Mouse (Mus musculus) forebrain, embryonic 15.5 days (tissue): ENCODE results near the gene Klc1. TPM values are rescaled to one million over a fixed set of nuclear protein-coding genes. Genes with fewer than 3 reads are reported as not detected.
"Not testable (repeated sequence)": the region's sequence is repeated elsewhere in the genome, so short reads cannot be mapped to it uniquely, and the experiment has no call there.

Experiments used
- ATAC-seq: fragments of 200-750 bp; cut with Nextera tagmentation; replicated peaks from 2 replicates; pipeline ENCODE4 v1.8.0; 2017; ENCODE audit warnings: mild to moderate bottlenecking, moderate TSS enrichment, moderate library complexity
- H3K27ac ChIP-seq: fragments of 300-500 bp; sonication (generic); replicated peaks from 2 replicates; pipeline ENCODE4 v1.5.1; 2015; ENCODE audit warnings: mild to moderate bottlenecking, inconsistent platforms
- H3K27me3 ChIP-seq: fragments of 300-500 bp; sonication (generic); 2 replicates; pipeline ENCODE4 v1.6.1; 2015; ENCODE audit warnings: inconsistent platforms
- H3K36me3 ChIP-seq: fragments of 300-500 bp; sonication (generic); 2 replicates; pipeline ENCODE4 v1.6.1; 2015; ENCODE audit warnings: mild to moderate bottlenecking, inconsistent platforms
- H3K4me1 ChIP-seq: fragments of 300-500 bp; sonication (generic); 2 replicates; pipeline ENCODE4 v1.6.1; 2015; ENCODE audit warnings: inconsistent platforms
- H3K4me2 ChIP-seq: fragments of 300-500 bp; sonication (generic); replicated peaks from 2 replicates; pipeline ENCODE4 v1.6.1; 2015; ENCODE audit warnings: mild to moderate bottlenecking, inconsistent platforms
- H3K4me3 ChIP-seq: fragments of 300-500 bp; sonication (generic); 2 replicates; pipeline ENCODE4 v1.5.1; 2015; ENCODE audit warnings: mild to moderate bottlenecking, inconsistent platforms
- H3K9ac ChIP-seq: fragments of 300-500 bp; sonication (generic); replicated peaks from 2 replicates; pipeline ENCODE4 v1.6.1; 2015; ENCODE audit warnings: mild to moderate bottlenecking, inconsistent platforms
- H3K9me3 ChIP-seq: fragments of 300-500 bp; sonication (generic); 2 replicates; pipeline ENCODE4 v1.6.1; 2016; ENCODE audit warnings: inconsistent platforms
- WGBS: fragments of 180-500 bp; shearing (Covaris S2); methylation state at CpG from one replicate; pipeline ENCODE4 v1.1.7; 2015; ENCODE audit warnings: mixed read lengths; 5-methylcytosine and 5-hydroxymethylcytosine counted together
- polyA plus RNA-seq: library from polyadenylated mRNA; unstranded; fragments of >200 nt; fragmentation: Nextera tagmentation; extraction: Ambion mirVana; gene quantifications from 2 replicates; pipeline ENCODE4 v1.2.1, GENCODE M21; 2015

The Klc1 gene
- 430 and 440 TPM in 2 replicates for polyA plus RNA-seq

GRCm38 (mm10) chr12:111758381-111759175, at the start of gene Klc1:
Gene Klc1 (plus strand): TSS chr12:111758849.
- H3K4me2 ChIP-seq = peak within 1 kb of the TSS; percentile 96
- peak within 1 kb of the TSS; percentile 90 for H3K4me3 ChIP-seq
- no peaks in the 10 kb centered on the region for H3K9me3 ChIP-seq
- no peaks in the 10 kb centered on the region for H3K27me3 ChIP-seq
- peak within 1 kb of the TSS; percentile 95 for H3K27ac ChIP-seq
- peaks cover 37% of the 10 kb centered on the region for H3K4me1 ChIP-seq
- peak within 1 kb of the TSS; percentile 92 for H3K9ac ChIP-seq
- H3K36me3 ChIP-seq = no peaks in the 10 kb centered on the region
- WGBS = under 1% methylated on average over 77 of the region's 85 CpGs
- ATAC-seq = peak; percentile 79

GRCm38 (mm10) chr12:111710091-111710490, 48.6 kb upstream of the Klc1 start:
- ATAC-seq = no peak
- H3K27ac ChIP-seq = no peak overlapping the region
- H3K27me3 ChIP-seq = no peaks in the 10 kb centered on the region
- H3K4me3 ChIP-seq = no peak overlapping the region
- H3K36me3 ChIP-seq = peaks cover 32% of the 10 kb centered on the region
- H3K9me3 ChIP-seq = no peaks in the 10 kb centered on the region
- no peak overlapping the region for H3K4me2 ChIP-seq
- peaks cover 30% of the 10 kb centered on the region for H3K4me1 ChIP-seq
- no peak overlapping the region for H3K9ac ChIP-seq
- 88% methylated on average over 10 of the region's 10 CpGs for WGBS

GRCm38 (mm10) chr12:111712476-111712875, 46.2 kb upstream of the Klc1 start:
- peak; percentile 43 for ATAC-seq
- Histone ChIP-seq H3K4me2 (peak overlapping the region; percentile 65), H3K27ac (peak overlapping the region; percentile 87), H3K4me1 (peaks cover 30% of the 10 kb centered on the region), H3K27me3 (no peaks in the 10 kb centered on the region), H3K9me3 (no peaks in the 10 kb centered on the region), H3K9ac (peak overlapping the region; percentile 91), H3K4me3 (peak overlapping the region; percentile 71), H3K36me3 (peaks cover 29% of the 10 kb centered on the region)
- under 1% methylated on average over 26 of the region's 33 CpGs for WGBS

GRCm38 (mm10) chr12:111713004-111713651, 45.5 kb upstream of the Klc1 start, which contains the start of the genes Bag5 and Apopt1:
Gene Bag5 (minus strand): TSS chr12:111713257.
Gene Apopt1 (plus strand): TSS chr12:111713261.
- Histone ChIP-seq H3K4me2 (peak within 1 kb of the TSS; percentile 65), H3K27ac (peak within 1 kb of the TSS; percentile 87), H3K9me3 (no peaks in the 10 kb centered on the region), H3K4me1 (peaks cover 30% of the 10 kb centered on the region), H3K9ac (peak within 1 kb of the TSS; percentile 91), H3K27me3 (no peaks in the 10 kb centered on the region), H3K4me3 (peak within 1 kb of the TSS; percentile 71), H3K36me3 (peaks cover 29% of the 10 kb centered on the region)
- WGBS = under 1% methylated on average over 77 of the region's 86 CpGs
- ATAC-seq = peak; percentile 97

DNA sequence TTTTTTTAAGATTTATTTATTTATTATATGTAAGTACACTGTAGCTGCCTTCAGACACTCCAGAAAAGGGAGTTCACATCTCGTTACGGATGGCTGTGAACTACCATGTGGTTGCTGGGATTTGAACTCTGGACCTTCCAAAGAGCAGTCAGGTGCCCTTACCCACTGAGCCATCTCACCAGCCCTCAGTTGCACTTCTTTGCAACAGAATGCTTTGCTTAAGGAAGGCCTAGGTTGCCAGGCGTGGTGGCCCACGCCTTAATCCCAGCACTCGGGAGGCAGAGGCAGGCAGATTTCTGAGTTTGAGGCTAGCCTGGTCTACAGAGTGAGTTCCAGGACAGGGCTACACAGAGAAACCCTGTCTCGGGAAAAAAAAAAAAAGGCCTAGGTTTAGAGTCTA, 44.8 kb upstream of the Klc1 start:
- peaks cover 34% of the 10 kb centered on the region for H3K4me1 ChIP-seq
- not testable (repeated sequence) for H3K9me3 ChIP-seq, ATAC-seq, H3K27me3 ChIP-seq, H3K27ac ChIP-seq
- peaks cover 25% of the 10 kb centered on the region for H3K36me3 ChIP-seq
- H3K4me3 ChIP-seq = peak overlapping the region; percentile 71
- peak overlapping the region; percentile 65 for H3K4me2 ChIP-seq
- 81% methylated on average over 6 of the region's 6 CpGs for WGBS
- H3K9ac ChIP-seq = peak overlapping the region; percentile 91; the same call in 1 of the 2 replicates

- Histone ChIP-seq H3K4me3 (no peak overlapping the region), H3K9ac (no peak overlapping the region), H3K27ac (no peak overlapping the region), H3K27me3 (no peaks in the 10 kb centered on the region), H3K36me3 (no peaks in the 10 kb centered on the region), H3K4me1 (peaks cover 26% of the 10 kb centered on the region), H3K4me2 (no peak overlapping the region), H3K9me3 (no peaks in the 10 kb centered on the region)
- ATAC-seq = no peak
- 95% methylated on average over 7 of the region's 7 CpGs for WGBS
Observed at GRCm38 (mm10) chr12:111716505-111716904, 42.1 kb upstream of the Klc1 start.

DNA sequence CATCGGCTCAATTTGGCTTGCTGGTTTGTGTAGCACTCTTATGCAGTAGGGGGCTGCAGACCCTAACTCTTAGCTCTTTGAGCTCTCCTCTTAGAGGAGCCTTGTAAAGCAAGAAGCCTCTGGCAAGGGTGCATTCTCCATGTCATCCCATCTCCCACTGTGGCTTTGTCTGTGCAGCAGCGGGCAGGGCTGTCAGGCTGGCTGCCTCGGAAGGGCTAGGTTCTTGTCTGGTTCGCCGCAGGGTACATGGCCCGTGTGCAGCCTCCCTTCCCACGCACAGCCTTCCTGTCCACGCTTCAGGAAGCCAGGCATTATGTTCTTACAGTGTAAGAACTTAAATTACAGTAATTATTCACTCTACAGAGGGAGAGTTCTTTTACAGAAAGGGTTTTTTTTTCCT, 40.0 kb upstream of the Klc1 start:
- Histone ChIP-seq H3K27ac (peak overlapping the region; percentile 58), H3K9me3 (no peaks in the 10 kb centered on the region), H3K4me3 (no peak overlapping the region), H3K4me2 (no peak overlapping the region), H3K36me3 (peaks cover 3% of the 10 kb centered on the region; the same call in 1 of the 2 replicates), H3K4me1 (peaks cover 17% of the 10 kb centered on the region), H3K9ac (peak overlapping the region; percentile 4; the same call in 1 of the 2 replicates), H3K27me3 (no peaks in the 10 kb centered on the region)
- WGBS = 26% methylated on average over 8 of the region's 8 CpGs
- ATAC-seq = no peak

GRCm38 (mm10) chr12:111720222-111720621, 38.4 kb upstream of the Klc1 start:
- no peaks in the 10 kb centered on the region for H3K9me3 ChIP-seq
- whole genome bisulfite sequencing = 84% methylated on average over 4 of the region's 4 CpGs
- H3K9ac ChIP-seq = no peak overlapping the region
- no peak for ATAC-seq
- no peak overlapping the region for H3K4me3 ChIP-seq
- peaks cover 8% of the 10 kb centered on the region; the same call in 1 of the 2 replicates for H3K36me3 ChIP-seq
- no peak overlapping the region for H3K4me2 ChIP-seq
- H3K27me3 ChIP-seq = no peaks in the 10 kb centered on the region
- no peak overlapping the region for H3K27ac ChIP-seq
- H3K4me1 ChIP-seq = peaks cover 9% of the 10 kb centered on the region

- WGBS = 77% methylated on average over 9 of the region's 9 CpGs
- no peak overlapping the region for H3K9ac ChIP-seq
- no peaks in the 10 kb centered on the region for H3K9me3 ChIP-seq
- peaks cover 8% of the 10 kb centered on the region; the same call in 1 of the 2 replicates for H3K36me3 ChIP-seq
- peaks cover 9% of the 10 kb centered on the region for H3K4me1 ChIP-seq
- no peak overlapping the region for H3K27ac ChIP-seq
- no peak overlapping the region for H3K4me2 ChIP-seq
- H3K4me3 ChIP-seq = no peak overlapping the region
- no peaks in the 10 kb centered on the region for H3K27me3 ChIP-seq
- ATAC-seq = no peak
Observed at GRCm38 (mm10) chr12:111722654-111723053, 36.0 kb upstream of the Klc1 start.

- peaks cover 8% of the 10 kb centered on the region; the same call in 1 of the 2 replicates for H3K36me3 ChIP-seq
- H3K27ac ChIP-seq = peak overlapping the region; percentile 54
- H3K4me1 ChIP-seq = peaks cover 5% of the 10 kb centered on the region; the same call in 1 of the 2 replicates
- no peak overlapping the region for H3K4me2 ChIP-seq
- H3K27me3 ChIP-seq = no peaks in the 10 kb centered on the region
- no peak overlapping the region for H3K4me3 ChIP-seq
- 37% methylated on average over 6 of the region's 6 CpGs for WGBS
- no peak overlapping the region for H3K9ac ChIP-seq
- no peaks in the 10 kb centered on the region for H3K9me3 ChIP-seq
- ATAC-seq = peak; percentile 23; the same call in 1 of the 2 replicates
Observed at GRCm38 (mm10) chr12:111724638-111725337, 33.9 kb upstream of the Klc1 start.

GRCm38 (mm10) chr12:111725338-111726121, 33.1 kb upstream of the Klc1 start:
- Histone ChIP-seq H3K4me3 (no peak overlapping the region), H3K27ac (peak overlapping the region; percentile 54), H3K4me1 (peaks cover 5% of the 10 kb centered on the region; the same call in 1 of the 2 replicates), H3K4me2 (no peak overlapping the region), H3K9ac (no peak overlapping the region), H3K36me3 (peaks cover 8% of the 10 kb centered on the region; the same call in 1 of the 2 replicates), H3K27me3 (no peaks in the 10 kb centered on the region), H3K9me3 (no peaks in the 10 kb centered on the region)
- 58% methylated on average over 12 of the region's 12 CpGs for WGBS
- no peak for ATAC-seq
